Mouse (Mus musculus) midbrain, embryonic 14.5 days (tissue): Measurements from ENCODE around the gene Fam13a. TPM values are rescaled to one million over a fixed set of nuclear protein-coding genes. Genes with fewer than 3 reads are reported as not detected.

Experiments
- ATAC-seq: fragments of 200-750 bp; cut with Nextera tagmentation; 2 replicates; pipeline ENCODE4 v1.8.0; 2017; ENCODE audit warnings: moderate number of reproducible peaks, moderate library complexity; ENCODE audit not compliant: low FRiP score, low TSS enrichment
- DNase-seq: peaks from one replicate; pipeline ENCODE4 v3.0.0-alpha.2; 2015
- H3K27ac ChIP-seq: fragments of 300-500 bp; sonication (generic); replicated peaks from 2 replicates; pipeline ENCODE4 v1.5.1; 2014; ENCODE audit warnings: mild to moderate bottlenecking, low read depth, low read length, moderate library complexity
- H3K27me3 ChIP-seq: fragments of 300-500 bp; sonication (generic); 2 replicates; pipeline ENCODE4 v1.6.1; 2014; ENCODE audit warnings: low read length, control low read depth, mixed read lengths; ENCODE audit not compliant: control insufficient read depth, insufficient read depth
- H3K36me3 ChIP-seq: fragments of 300-500 bp; sonication (generic); 2 replicates; pipeline ENCODE4 v1.6.1; 2014; ENCODE audit warnings: low read length, control low read depth; ENCODE audit not compliant: control insufficient read depth, insufficient read depth
- H3K4me1 ChIP-seq: fragments of 300-500 bp; sonication (generic); 2 replicates; pipeline ENCODE4 v1.6.1; 2014; ENCODE audit warnings: mild to moderate bottlenecking, antibody characterized with exemption, low read length, control low read depth; ENCODE audit not compliant: control insufficient read depth, insufficient read depth
- H3K4me2 ChIP-seq: fragments of 300-500 bp; sonication (generic); 2 replicates; pipeline ENCODE4 v1.6.1; 2014; ENCODE audit warnings: mild to moderate bottlenecking, low read length, moderate library complexity
- H3K4me3 ChIP-seq: fragments of 300-500 bp; sonication (generic); replicated peaks from 2 replicates; pipeline ENCODE4 v1.5.1; 2014; ENCODE audit warnings: low read depth, low read length
- H3K9ac ChIP-seq: fragments of 300-500 bp; sonication (generic); replicated peaks from 2 replicates; pipeline ENCODE4 v1.6.1; 2014; ENCODE audit warnings: mild to moderate bottlenecking, low read length, moderate library complexity
- H3K9me3 ChIP-seq: fragments of 300-500 bp; sonication (generic); 2 replicates; pipeline ENCODE4 v1.6.1; 2016; ENCODE audit warnings: low read length, control low read depth, mixed read lengths; ENCODE audit not compliant: control insufficient read depth
- WGBS: fragments of 180-500 bp; shearing (Covaris S2); extraction: QIAGEN DNeasy Blood & Tissue Kit; methylation state at CpG from one replicate; pipeline ENCODE4 v1.1.7; 2014; 5-methylcytosine and 5-hydroxymethylcytosine counted together
- polyA plus RNA-seq: library from polyadenylated mRNA; unstranded; fragments of >200 nt; fragmentation: Nextera tagmentation; extraction: Ambion mirVana; gene quantifications from 2 replicates; pipeline ENCODE4 v1.2.1, GENCODE M21; 2014

Gene Fam13a
- 7.9 and 10.5 TPM in 2 replicates for polyA plus RNA-seq

DNA sequence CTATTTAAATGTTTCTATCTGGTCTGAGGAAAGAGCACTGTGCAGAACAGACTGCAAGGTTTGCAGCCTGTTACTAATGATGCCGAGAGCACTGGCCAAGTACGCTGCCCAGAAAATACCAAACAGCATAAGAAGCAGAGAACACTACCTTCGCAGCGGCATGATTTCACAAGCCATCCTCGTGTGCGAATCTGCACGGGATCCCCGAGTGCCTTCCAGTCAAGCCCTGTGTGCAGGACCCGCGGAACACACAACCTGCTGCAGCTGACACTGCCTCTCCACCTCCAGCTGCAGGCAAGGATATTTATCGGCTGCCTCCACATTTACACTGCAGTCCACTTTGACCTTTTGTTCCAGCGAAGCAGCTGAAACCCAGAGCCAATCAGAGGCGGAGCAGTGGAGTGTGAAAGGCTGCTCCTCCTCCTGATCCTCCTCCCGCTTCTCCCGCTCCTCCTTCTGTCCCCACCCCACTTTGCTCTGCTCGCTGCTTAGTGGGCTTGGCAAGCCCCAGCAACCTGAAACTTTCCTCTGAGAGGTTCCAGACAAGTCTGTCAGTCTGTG, at the start of gene Fam13a:
Gene Fam13a, minus strand, starts transcription at position 386 of the 561 bp plus-strand sequence.
- WGBS, result 0% methylated on average over 16 of the region's 16 CpGs

DNA sequence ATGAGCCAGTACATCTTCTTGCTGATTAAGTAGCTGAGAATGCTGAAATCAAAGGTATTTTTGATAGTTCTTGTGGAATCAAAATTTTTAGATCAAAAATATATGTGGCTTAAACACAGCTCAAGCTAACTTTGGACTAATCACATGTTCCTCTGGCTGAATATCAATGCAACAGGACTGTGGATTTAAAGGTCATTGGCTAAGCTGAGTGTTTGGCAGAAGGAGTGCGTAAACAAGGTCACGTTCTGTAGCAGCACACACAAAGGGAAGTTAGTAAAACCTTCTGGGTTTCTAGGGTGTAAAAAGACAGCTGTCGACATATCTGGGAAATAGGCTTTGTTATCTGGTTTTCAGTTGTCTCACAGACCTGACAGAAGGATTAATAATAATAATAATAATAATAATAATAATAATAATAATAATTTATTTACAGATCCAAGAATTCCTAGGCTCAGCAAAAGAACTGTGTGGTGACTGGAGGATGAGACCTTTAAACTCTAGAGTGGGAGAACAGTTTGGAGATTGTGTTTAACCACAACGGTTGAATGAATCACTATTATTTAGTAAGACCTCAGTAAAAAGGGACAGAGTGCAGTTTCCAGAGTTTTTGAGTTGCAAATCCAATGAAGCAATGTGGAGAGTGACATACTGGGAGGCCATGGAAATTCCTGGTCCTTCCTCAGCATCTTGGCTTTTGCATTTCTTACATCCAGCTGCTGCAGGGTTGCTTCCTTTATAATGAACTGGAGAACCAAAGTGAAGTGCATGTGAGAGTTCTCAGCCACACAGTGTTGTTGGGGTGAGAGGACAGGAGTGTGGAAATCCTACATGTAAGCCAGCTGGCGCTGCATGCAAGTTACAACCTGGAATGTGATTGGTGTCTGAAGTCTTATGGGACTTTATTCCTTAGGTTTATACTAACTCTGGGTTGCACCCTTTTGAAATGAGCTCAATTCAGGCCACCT, 48.0 kb upstream of the Fam13a start:
- H3K27me3 ChIP-seq, result no peaks in the 10 kb centered on the region
- H3K4me1 ChIP-seq, result no peaks in the 10 kb centered on the region
- DNase-seq, result no peak
- ATAC-seq, result no peak
- no peaks in the 10 kb centered on the region for H3K9me3 ChIP-seq
- H3K4me3 ChIP-seq, result no peak overlapping the region
- 84% methylated on average over 5 of the region's 5 CpGs for WGBS
- no peak overlapping the region for H3K4me2 ChIP-seq
- no peak overlapping the region for H3K9ac ChIP-seq
- H3K27ac ChIP-seq, result no peak overlapping the region
- H3K36me3 ChIP-seq, result no peaks in the 10 kb centered on the region

More for the DNA sequence above, at the start of gene Fam13a:
- no peaks in the 10 kb centered on the region for H3K9me3 ChIP-seq
- no peaks in the 10 kb centered on the region for H3K36me3 ChIP-seq
- peak; percentile 88 for DNase-seq
- H3K27me3 ChIP-seq, result no peaks in the 10 kb centered on the region
- peak; percentile 96 for ATAC-seq
- peak within 1 kb of the TSS; percentile 61 for H3K4me2 ChIP-seq
- peak within 1 kb of the TSS; percentile 60 for H3K4me3 ChIP-seq
- peak within 1 kb of the TSS; percentile 82 for H3K27ac ChIP-seq
- peak within 1 kb of the TSS; percentile 73 for H3K9ac ChIP-seq
- H3K4me1 ChIP-seq, result 0 out of 2 replicates have a peak, but pooled peaks cover 13% of the 10 kb centered on the region

DNA sequence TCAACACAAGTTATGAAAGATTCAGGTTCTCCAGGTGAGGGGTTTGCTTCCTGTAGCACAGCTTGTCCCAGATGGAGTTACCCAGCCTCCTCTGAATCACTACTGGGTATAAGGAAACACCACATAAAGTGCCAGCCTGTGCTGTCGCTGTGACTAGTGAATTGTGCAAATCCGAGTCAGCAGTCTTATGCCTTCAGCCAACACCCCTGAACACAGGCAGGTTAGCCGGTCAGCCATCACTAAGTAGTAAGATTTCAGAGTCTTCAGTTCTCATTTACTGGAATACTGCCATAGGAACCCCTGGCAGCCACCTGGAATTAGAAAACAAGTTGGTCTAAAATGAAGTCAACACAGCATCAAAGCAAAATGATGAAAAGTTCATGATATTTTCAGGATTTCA, 47.3 kb upstream of the Fam13a start:
- H3K4me1 ChIP-seq, result no peaks in the 10 kb centered on the region
- no peak overlapping the region for H3K4me2 ChIP-seq
- WGBS, result 78% methylated on average over 3 of the region's 3 CpGs
- no peaks in the 10 kb centered on the region for H3K36me3 ChIP-seq
- no peaks in the 10 kb centered on the region for H3K27me3 ChIP-seq
- H3K4me3 ChIP-seq, result no peak overlapping the region
- H3K9ac ChIP-seq, result no peak overlapping the region
- DNase-seq, result no peak
- H3K27ac ChIP-seq, result no peak overlapping the region
- no peak for ATAC-seq
- no peaks in the 10 kb centered on the region for H3K9me3 ChIP-seq

DNA sequence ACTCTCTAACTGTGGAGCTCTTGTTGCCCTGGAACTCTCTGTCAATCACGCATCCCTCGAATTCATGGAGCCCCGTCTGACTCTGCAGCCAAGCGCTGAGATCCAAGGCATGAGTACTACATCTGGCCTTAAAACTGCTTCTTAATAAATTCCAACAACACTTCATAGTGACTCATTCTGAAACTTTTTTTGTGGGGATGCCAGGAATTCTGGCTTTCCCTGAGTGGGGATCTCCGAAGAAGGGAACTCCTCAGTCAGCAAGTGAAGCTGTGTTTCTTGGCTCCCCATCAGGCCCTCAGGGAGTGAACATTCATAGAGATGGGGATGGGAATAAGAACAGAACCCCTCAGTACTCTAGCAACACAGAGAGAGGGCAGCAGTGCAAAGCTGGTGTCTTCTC, 43.8 kb upstream of the Fam13a start:
- DNase-seq (no peak), ATAC-seq (no peak)
- no peaks in the 10 kb centered on the region for H3K36me3 ChIP-seq
- H3K27ac ChIP-seq, result no peak overlapping the region
- no peak overlapping the region for H3K4me2 ChIP-seq
- no peak overlapping the region for H3K4me3 ChIP-seq
- no peaks in the 10 kb centered on the region for H3K4me1 ChIP-seq
- H3K27me3 ChIP-seq, result no peaks in the 10 kb centered on the region
- WGBS, result 93% methylated on average over 5 of the region's 5 CpGs
- H3K9ac ChIP-seq, result no peak overlapping the region
- no peaks in the 10 kb centered on the region for H3K9me3 ChIP-seq

DNA sequence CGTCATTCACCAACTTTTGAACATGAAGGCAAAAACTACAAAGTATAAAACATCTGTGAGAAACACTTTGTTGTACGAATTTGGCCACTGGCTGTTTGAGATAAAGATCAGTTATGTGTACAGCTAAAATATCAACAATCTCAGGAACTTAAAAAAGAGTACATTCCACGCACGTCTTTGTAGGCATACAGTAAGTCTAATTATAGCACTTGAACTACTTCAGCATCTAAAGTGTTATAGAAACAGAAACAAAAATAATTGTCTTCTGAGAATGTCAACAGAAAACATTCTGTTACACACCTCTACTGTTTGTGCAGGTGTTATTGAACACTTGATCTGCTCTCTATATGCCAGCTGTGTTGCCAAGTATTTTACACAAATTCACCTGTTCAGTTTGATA, 40.1 kb upstream of the Fam13a start:
- no peak overlapping the region for H3K4me3 ChIP-seq
- no peaks in the 10 kb centered on the region for H3K9me3 ChIP-seq
- H3K4me1 ChIP-seq, result no peaks in the 10 kb centered on the region
- no peak overlapping the region for H3K4me2 ChIP-seq
- H3K9ac ChIP-seq, result no peak overlapping the region
- no peaks in the 10 kb centered on the region for H3K36me3 ChIP-seq
- no peaks in the 10 kb centered on the region for H3K27me3 ChIP-seq
- no peak for ATAC-seq
- no peak for DNase-seq
- H3K27ac ChIP-seq, result no peak overlapping the region
- WGBS, result 92% methylated on average over 4 of the region's 4 CpGs

DNA sequence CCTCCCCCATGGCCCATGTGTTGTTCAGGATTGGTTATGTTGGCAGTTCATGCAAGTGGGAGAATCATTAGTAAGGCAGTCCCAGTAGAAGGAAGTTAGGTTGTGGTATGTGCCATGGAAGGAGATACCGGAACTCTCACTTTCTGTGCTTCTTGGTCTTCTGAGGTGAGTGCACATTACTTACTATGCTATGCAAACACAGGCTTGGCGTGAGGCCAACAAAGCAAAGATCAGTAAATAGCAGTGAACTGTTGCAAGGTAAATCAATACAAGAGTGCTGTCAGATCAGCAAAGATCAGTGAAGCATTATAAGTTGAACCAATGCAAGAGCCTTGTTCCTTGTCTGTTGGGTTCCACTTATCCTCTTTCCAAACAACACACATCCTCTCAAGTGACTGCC, 28.9 kb upstream of the Fam13a start:
- no peak overlapping the region for H3K4me3 ChIP-seq
- no peak overlapping the region for H3K9ac ChIP-seq
- WGBS, result 87% methylated on average over 2 of the region's 2 CpGs
- no peaks in the 10 kb centered on the region for H3K9me3 ChIP-seq
- DNase-seq (peak; percentile 31), ATAC-seq (no peak)
- no peaks in the 10 kb centered on the region for H3K27me3 ChIP-seq
- H3K27ac ChIP-seq, result no peak overlapping the region
- no peaks in the 10 kb centered on the region for H3K36me3 ChIP-seq
- no peaks in the 10 kb centered on the region for H3K4me1 ChIP-seq
- H3K4me2 ChIP-seq, result no peak overlapping the region

DNA sequence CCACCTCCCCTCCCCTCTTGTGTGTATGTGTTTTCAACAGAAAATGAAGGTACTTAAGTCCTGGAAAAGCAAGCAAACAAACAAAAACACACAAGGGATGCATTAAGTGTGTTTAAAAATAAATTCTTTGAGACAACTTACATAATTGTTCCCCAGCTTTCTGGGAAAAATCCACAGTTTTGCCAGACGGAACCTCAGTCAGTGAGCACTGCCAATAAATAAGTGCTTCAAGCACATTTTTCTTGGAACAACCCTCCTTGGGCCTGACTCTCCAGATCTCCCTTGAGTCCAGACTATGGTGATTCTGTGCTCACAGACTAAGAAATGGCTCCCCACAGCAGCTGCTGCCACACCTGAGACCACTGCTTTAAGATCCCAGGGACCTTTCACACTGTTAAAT, 15.4 kb upstream of the Fam13a start:
- H3K4me1 ChIP-seq, result no peaks in the 10 kb centered on the region
- 72% methylated on average over 1 of the region's 1 CpGs for WGBS
- H3K9ac ChIP-seq, result no peak overlapping the region
- no peak overlapping the region for H3K4me3 ChIP-seq
- H3K27ac ChIP-seq, result no peak overlapping the region
- H3K27me3 ChIP-seq, result no peaks in the 10 kb centered on the region
- H3K4me2 ChIP-seq, result no peak overlapping the region
- no peaks in the 10 kb centered on the region for H3K9me3 ChIP-seq
- H3K36me3 ChIP-seq, result no peaks in the 10 kb centered on the region
- ATAC-seq (no peak), DNase-seq (no peak)

DNA sequence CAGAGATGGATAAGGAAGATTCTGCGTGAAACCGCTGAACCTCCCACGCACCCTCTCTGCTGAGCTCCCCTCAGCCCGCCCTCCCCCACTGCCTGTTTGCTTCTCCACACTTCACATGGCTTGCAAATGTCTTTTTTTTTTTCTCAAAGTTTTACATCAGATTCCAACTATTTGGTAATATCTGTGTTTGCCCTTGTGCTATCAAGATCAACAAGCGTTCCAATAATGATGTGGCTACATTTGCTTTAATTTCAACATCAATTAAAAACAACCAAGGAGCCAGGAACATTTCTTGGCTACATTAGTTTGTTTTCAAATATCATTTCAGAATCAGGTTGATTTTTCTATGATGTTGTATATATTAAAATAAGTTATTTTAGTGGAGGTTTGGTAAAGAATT, 8.4 kb upstream of the Fam13a start:
- no peaks in the 10 kb centered on the region for H3K27me3 ChIP-seq
- H3K9me3 ChIP-seq, result no peaks in the 10 kb centered on the region
- H3K4me2 ChIP-seq, result no peak overlapping the region
- H3K9ac ChIP-seq, result no peak overlapping the region
- ATAC-seq, result no peak
- H3K4me3 ChIP-seq, result no peak overlapping the region
- 87% methylated on average over 5 of the region's 5 CpGs for WGBS
- DNase-seq, result no peak
- no peak overlapping the region for H3K27ac ChIP-seq
- no peaks in the 10 kb centered on the region for H3K4me1 ChIP-seq
- no peaks in the 10 kb centered on the region for H3K36me3 ChIP-seq

DNA sequence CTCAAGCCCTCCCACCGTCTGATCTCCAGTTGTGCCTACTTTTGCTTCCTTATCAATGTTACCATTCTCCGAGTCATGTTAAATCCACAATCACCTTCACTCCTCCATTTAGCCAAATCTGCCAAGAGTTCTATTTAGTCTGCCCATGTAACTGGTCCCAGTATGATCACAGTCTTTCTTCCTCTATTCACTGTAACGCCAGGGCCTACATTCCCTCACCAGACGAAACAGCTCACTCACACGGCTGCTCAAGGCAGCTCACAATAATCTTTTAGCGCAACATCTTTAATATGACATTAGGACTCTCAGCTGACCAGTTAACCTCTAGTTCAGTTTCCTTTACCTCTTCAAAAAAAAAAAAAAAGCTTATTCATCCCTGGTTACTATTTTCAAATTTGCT, 7.2 kb upstream of the Fam13a start:
- WGBS, result 88% methylated on average over 6 of the region's 6 CpGs

More for the DNA sequence above, 7.2 kb upstream of the Fam13a start:
- Histone ChIP-seq H3K9ac (no peak overlapping the region), H3K4me2 (no peak overlapping the region), H3K9me3 (no peaks in the 10 kb centered on the region), H3K36me3 (no peaks in the 10 kb centered on the region), H3K27me3 (no peaks in the 10 kb centered on the region), H3K4me3 (no peak overlapping the region), H3K27ac (no peak overlapping the region), H3K4me1 (no peaks in the 10 kb centered on the region)
- ATAC-seq (no peak), DNase-seq (no peak)
